Mouse (Mus musculus): Measurements from ENCODE around the gene Sgo2a. TPM values are rescaled to one million over a fixed set of nuclear protein-coding genes. Genes with fewer than 3 reads are reported as not detected.

Sgo2a gene
- polyA plus RNA-seq, 1 experiment = 99.4 TPM

DNA sequence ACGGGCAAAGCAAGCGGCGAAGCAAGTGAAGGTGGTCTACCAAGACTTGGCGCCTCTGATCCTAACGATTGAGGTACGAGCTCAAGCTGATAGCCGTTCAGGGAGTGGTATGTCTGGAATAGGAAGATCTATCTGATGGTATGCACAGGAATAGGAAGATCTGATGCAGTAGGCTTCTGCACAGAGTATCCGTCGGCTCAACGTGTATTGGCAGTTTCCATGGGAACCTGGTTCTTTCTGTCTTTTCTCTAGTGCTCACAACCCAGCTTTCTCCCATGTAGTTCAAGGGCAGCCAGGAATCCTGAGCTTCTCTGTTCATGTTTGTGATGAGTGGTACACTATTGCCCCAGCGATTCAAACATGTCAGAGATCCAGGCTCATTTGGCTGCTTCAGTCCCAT, 74.3 kb downstream of the Sgo2a start:
- H3K36me3 ChIP-seq (ENCODE audit: control insufficient read depth, insufficient read depth, low read length, poor library complexity, severe bottlenecking) = no peaks in the 10 kb centered on the region
- H3K9me3 ChIP-seq (replicated peaks; ENCODE audit: control insufficient read depth, insufficient read depth, low read length, poor library complexity, severe bottlenecking) = no peaks in the 10 kb centered on the region
- TF ChIP-seq CTCF (IDR thresholded peaks at IDR 0.05; ENCODE audit: low read depth, low read length) = no peak
- TF ChIP-seq EP300 (IDR thresholded peaks at IDR 0.05; ENCODE audit: insufficient read depth, low read depth, low read length) = no peak
- TF ChIP-seq POLR2A (IDR thresholded peaks at IDR 0.05; ENCODE audit: insufficient read depth, low read length) = no peak
- no peak overlapping the region for H3K4me3 ChIP-seq (ENCODE audit: low read depth, low read length)
- H3K27ac ChIP-seq (ENCODE audit: insufficient read depth, low read length) = no peak overlapping the region
- no peak overlapping the region for H3K9ac ChIP-seq (ENCODE audit: low read depth, poor library complexity, severe bottlenecking)
- H3K27me3 ChIP-seq (ENCODE audit: control insufficient read depth, insufficient read depth, low read length, poor library complexity, severe bottlenecking) = no peaks in the 10 kb centered on the region
- H3K4me1 ChIP-seq (ENCODE audit: control insufficient read depth, insufficient read depth, low read length) = no peaks in the 10 kb centered on the region

DNA sequence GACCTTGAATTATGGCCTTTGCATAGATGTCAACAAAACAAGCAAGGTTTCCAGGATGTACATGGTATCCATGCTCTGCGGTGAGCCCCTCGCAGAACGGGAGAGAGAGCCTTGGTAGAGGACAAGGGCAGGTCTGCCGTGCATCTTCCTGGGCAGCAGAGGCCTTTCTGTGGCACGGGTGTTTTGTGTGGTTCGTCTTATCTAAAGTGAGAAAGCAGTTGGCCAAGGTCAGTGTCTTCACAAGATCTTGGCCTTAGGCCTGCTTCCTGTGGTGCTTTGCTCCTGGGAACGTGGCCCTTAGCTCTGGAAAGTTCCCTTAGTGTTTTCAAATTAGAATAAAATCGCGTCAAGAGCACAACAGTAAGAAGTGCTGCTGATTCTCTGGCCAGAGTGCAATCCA, 75.2 kb downstream of the Sgo2a start:
- TF ChIP-seq POLR2A (IDR thresholded peaks at IDR 0.05; ENCODE audit: insufficient read depth, low read length) (no peak), CTCF (IDR thresholded peaks at IDR 0.05; ENCODE audit: low read depth, low read length) (no peak), EP300 (IDR thresholded peaks at IDR 0.05; ENCODE audit: insufficient read depth, low read depth, low read length) (no peak)
- no peak overlapping the region for H3K9ac ChIP-seq (ENCODE audit: low read depth, poor library complexity, severe bottlenecking)
- no peaks in the 10 kb centered on the region for H3K36me3 ChIP-seq (ENCODE audit: control insufficient read depth, insufficient read depth, low read length, poor library complexity, severe bottlenecking)
- H3K9me3 ChIP-seq (replicated peaks; ENCODE audit: control insufficient read depth, insufficient read depth, low read length, poor library complexity, severe bottlenecking) = no peaks in the 10 kb centered on the region
- H3K27me3 ChIP-seq (ENCODE audit: control insufficient read depth, insufficient read depth, low read length, poor library complexity, severe bottlenecking) = peaks cover 1% of the 10 kb centered on the region; the same call in 1 of the 2 replicates
- H3K4me1 ChIP-seq (ENCODE audit: control insufficient read depth, insufficient read depth, low read length) = no peaks in the 10 kb centered on the region
- no peak overlapping the region for H3K27ac ChIP-seq (ENCODE audit: insufficient read depth, low read length)
- H3K4me3 ChIP-seq (ENCODE audit: low read depth, low read length) = no peak overlapping the region

DNA sequence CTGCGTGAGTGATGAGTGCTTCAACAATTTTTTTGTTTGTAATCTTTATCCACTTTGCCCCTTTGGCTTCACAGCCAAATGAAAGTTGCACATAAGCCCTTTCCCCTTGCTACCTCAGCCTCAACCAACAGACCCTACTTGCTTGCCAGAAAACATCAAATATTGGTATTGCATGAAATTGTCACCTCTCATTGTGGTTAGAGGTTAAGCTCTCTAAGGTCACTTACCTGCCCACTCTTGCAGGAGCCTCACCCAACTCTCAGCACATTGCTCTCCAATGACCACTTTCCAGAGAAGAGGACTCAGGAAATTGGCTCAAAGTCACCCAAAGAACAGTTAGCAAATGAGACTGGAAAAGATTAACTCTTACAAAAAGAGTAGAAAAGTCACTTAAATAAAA, 75.7 kb downstream of the Sgo2a start:
- Histone ChIP-seq H3K9ac (ENCODE audit: low read depth, poor library complexity, severe bottlenecking) (no peak overlapping the region), H3K4me3 (ENCODE audit: low read depth, low read length) (no peak overlapping the region), H3K27me3 (ENCODE audit: control insufficient read depth, insufficient read depth, low read length, poor library complexity, severe bottlenecking) (peaks cover 1% of the 10 kb centered on the region; the same call in 1 of the 2 replicates), H3K36me3 (ENCODE audit: control insufficient read depth, insufficient read depth, low read length, poor library complexity, severe bottlenecking) (no peaks in the 10 kb centered on the region), H3K27ac (ENCODE audit: insufficient read depth, low read length) (no peak overlapping the region), H3K9me3 (replicated peaks; ENCODE audit: control insufficient read depth, insufficient read depth, low read length, poor library complexity, severe bottlenecking) (no peaks in the 10 kb centered on the region), H3K4me1 (ENCODE audit: control insufficient read depth, insufficient read depth, low read length) (no peaks in the 10 kb centered on the region)
- TF ChIP-seq EP300 (IDR thresholded peaks at IDR 0.05; ENCODE audit: insufficient read depth, low read depth, low read length) = no peak
- TF ChIP-seq CTCF (IDR thresholded peaks at IDR 0.05; ENCODE audit: low read depth, low read length) = no peak
- no peak for TF ChIP-seq POLR2A (IDR thresholded peaks at IDR 0.05; ENCODE audit: insufficient read depth, low read length)

DNA sequence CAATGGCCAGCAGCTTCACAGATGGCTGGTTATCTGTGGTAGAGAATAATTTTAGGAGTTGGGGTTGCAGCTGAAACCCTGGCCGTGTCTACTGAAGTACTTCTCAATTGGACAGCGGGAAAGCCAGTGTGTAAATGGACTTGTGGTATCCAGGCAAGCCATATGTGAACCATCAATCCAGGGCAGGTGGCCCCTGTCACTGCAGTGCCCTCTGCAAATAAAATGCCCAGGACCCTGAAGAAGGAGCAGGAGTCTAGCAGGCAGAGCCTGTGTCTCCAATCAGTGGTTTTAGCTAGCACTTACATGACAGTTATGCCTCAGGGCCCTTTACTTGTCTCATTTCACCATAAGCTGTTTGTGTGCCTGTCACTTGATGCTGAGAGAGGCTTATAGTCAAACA, 76.6 kb downstream of the Sgo2a start:
- H3K36me3 ChIP-seq (ENCODE audit: control insufficient read depth, insufficient read depth, low read length, poor library complexity, severe bottlenecking) = no peaks in the 10 kb centered on the region
- no peak for TF ChIP-seq EP300 (IDR thresholded peaks at IDR 0.05; ENCODE audit: insufficient read depth, low read depth, low read length)
- TF ChIP-seq CTCF (IDR thresholded peaks at IDR 0.05; ENCODE audit: low read depth, low read length) = no peak
- no peak for TF ChIP-seq POLR2A (IDR thresholded peaks at IDR 0.05; ENCODE audit: insufficient read depth, low read length)
- H3K9me3 ChIP-seq (replicated peaks; ENCODE audit: control insufficient read depth, insufficient read depth, low read length, poor library complexity, severe bottlenecking) = no peaks in the 10 kb centered on the region
- peaks cover 1% of the 10 kb centered on the region; the same call in 1 of the 2 replicates for H3K27me3 ChIP-seq (ENCODE audit: control insufficient read depth, insufficient read depth, low read length, poor library complexity, severe bottlenecking)
- H3K4me1 ChIP-seq (ENCODE audit: control insufficient read depth, insufficient read depth, low read length) = no peaks in the 10 kb centered on the region
- no peak overlapping the region for H3K27ac ChIP-seq (ENCODE audit: insufficient read depth, low read length)
- no peak overlapping the region for H3K4me3 ChIP-seq (ENCODE audit: low read depth, low read length)
- H3K9ac ChIP-seq (ENCODE audit: low read depth, poor library complexity, severe bottlenecking) = no peak overlapping the region

DNA sequence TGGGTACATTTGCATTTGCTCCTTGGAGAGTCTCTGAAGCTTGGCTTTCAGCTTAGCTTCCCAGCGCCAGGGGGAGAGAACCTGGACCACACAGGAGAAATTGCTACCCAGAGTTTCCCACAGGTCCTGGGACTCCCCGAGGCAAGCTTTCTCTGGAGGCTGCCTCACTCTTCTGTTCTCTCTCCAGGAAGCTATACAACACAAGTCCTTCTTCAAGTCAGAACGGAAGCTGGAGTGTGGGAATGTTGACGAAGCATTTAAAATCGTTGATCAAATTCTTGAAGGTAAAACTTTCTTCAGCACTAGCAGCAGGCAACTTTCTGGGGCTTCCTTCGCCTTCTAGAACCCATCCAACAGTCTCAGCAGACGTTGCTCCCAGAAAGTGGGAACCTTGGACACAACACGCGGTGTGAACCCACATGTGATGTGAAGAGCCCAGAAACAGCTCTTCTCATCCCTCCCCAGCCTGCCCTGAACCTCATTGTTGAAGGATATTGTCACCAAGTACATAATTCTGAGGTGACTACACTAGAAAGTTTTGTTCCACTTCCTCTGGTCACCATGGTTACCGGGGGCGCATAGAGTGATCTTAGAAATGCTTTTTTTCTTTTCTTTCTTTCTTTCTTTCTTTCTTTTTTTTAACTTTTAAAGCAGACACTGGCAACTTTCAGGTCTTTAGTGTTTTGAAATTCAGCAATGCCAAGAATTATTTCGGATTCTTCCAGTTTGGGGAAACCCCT, 77.4 kb downstream of the Sgo2a start:
- Histone ChIP-seq H3K4me3 (ENCODE audit: low read depth, low read length) (no peak overlapping the region), H3K9ac (ENCODE audit: low read depth, poor library complexity, severe bottlenecking) (no peak overlapping the region), H3K27ac (ENCODE audit: insufficient read depth, low read length) (no peak overlapping the region), H3K9me3 (replicated peaks; ENCODE audit: control insufficient read depth, insufficient read depth, low read length, poor library complexity, severe bottlenecking) (no peaks in the 10 kb centered on the region), H3K27me3 (ENCODE audit: control insufficient read depth, insufficient read depth, low read length, poor library complexity, severe bottlenecking) (peaks cover 1% of the 10 kb centered on the region; the same call in 1 of the 2 replicates), H3K36me3 (ENCODE audit: control insufficient read depth, insufficient read depth, low read length, poor library complexity, severe bottlenecking) (no peaks in the 10 kb centered on the region), H3K4me1 (ENCODE audit: control insufficient read depth, insufficient read depth, low read length) (no peaks in the 10 kb centered on the region)
- TF ChIP-seq EP300 (IDR thresholded peaks at IDR 0.05; ENCODE audit: insufficient read depth, low read depth, low read length) (no peak), POLR2A (IDR thresholded peaks at IDR 0.05; ENCODE audit: insufficient read depth, low read length) (no peak)

DNA sequence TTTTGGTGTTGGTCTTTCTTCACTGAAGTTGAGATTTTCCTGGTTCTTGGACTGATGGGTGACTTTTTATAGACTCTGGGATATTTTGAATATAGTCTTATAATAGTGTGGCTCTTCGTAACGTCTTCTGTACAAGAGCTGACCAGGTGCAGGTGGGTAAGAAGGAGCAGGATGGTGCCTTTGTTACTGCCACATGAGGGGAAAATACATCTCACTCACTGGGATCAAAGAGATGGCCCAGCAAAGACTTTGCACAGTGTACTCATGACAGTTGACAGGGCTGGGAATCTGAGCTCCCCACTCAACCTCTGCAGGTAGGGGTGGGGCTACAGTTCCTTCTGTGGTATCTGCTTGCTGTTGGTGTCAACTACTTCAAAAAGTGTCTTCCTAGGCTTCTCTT, 78.5 kb downstream of the Sgo2a start:
- Histone ChIP-seq H3K27ac (ENCODE audit: insufficient read depth, low read length) (no peak overlapping the region), H3K27me3 (ENCODE audit: control insufficient read depth, insufficient read depth, low read length, poor library complexity, severe bottlenecking) (peaks cover 1% of the 10 kb centered on the region; the same call in 1 of the 2 replicates), H3K36me3 (ENCODE audit: control insufficient read depth, insufficient read depth, low read length, poor library complexity, severe bottlenecking) (no peaks in the 10 kb centered on the region), H3K9ac (ENCODE audit: low read depth, poor library complexity, severe bottlenecking) (no peak overlapping the region), H3K4me3 (ENCODE audit: low read depth, low read length) (no peak overlapping the region), H3K4me1 (ENCODE audit: control insufficient read depth, insufficient read depth, low read length) (no peaks in the 10 kb centered on the region), H3K9me3 (replicated peaks; ENCODE audit: control insufficient read depth, insufficient read depth, low read length, poor library complexity, severe bottlenecking) (no peaks in the 10 kb centered on the region)
- TF ChIP-seq EP300 (IDR thresholded peaks at IDR 0.05; ENCODE audit: insufficient read depth, low read depth, low read length) (no peak), CTCF (IDR thresholded peaks at IDR 0.05; ENCODE audit: low read depth, low read length) (no peak), POLR2A (IDR thresholded peaks at IDR 0.05; ENCODE audit: insufficient read depth, low read length) (no peak)

Other genes with a start within 250 kb of the Sgo2a start
- gene Spats2l, start 221.8 kb upstream of the Sgo2a start, polyA plus RNA-seq (2011; ENCODE audit: insufficient read depth, insufficient read length, low read depth, missing spikeins) = 13.6 and 14.1 TPM in 2 replicates
- 21.3 and 24.2 TPM in 2 replicates for gene Kctd18, start 23.0 kb downstream of the Sgo2a start, polyA plus RNA-seq (2011; ENCODE audit: insufficient read depth, insufficient read length, low read depth, missing spikeins)
- gene Aox1, start 34.0 kb downstream of the Sgo2a start, polyA plus RNA-seq (2011; ENCODE audit: insufficient read depth, insufficient read length, low read depth, missing spikeins) = 0.37 and 0.52 TPM in 2 replicates
- gene Aox3, start 117.2 kb downstream of the Sgo2a start, polyA plus RNA-seq (2011; ENCODE audit: insufficient read depth, insufficient read length, low read depth, missing spikeins) = 0.97 and 1.5 TPM in 2 replicates
- not detected in 2 replicates for gene Aox4, start 214.4 kb downstream of the Sgo2a start, polyA plus RNA-seq (2011; ENCODE audit: insufficient read depth, insufficient read length, low read depth, missing spikeins)

All from ES-Bruce4 (cell line).